Mouse (Mus musculus) left cerebral cortex, adult 2 months (tissue): Measurements from ENCODE around the gene Mcrip1. TPM values are rescaled to one million over a fixed set of nuclear protein-coding genes. Genes with fewer than 3 reads are reported as not detected.

Experiments
- DNase-seq, 2 experiments: peaks; one replicate each; pipeline ENCODE4 v3.0.0; 2021 to 2022; ENCODE audit warnings: low spot score in 2 of 2, mixed read lengths in 1 of 2; ENCODE audit errors: extremely low spot score in 1 of 2
- H3K27ac ChIP-seq: fragments of 200-600 bp; 2 replicates; pipeline ENCODE4 v1.8.1; 2022
- H3K4me3 ChIP-seq: fragments of 200-600 bp; 2 replicates; pipeline ENCODE4 v1.8.1; 2022
- CTCF ChIP-seq: fragments of 200-600 bp; IDR thresholded peaks from 2 replicates; pipeline ENCODE4 v1.8.1; 2022; ENCODE audit warnings: antibody characterized with exemption, mild to moderate bottlenecking, moderate library complexity
- intact Hi-C: fragments of 180-260 bp; cut with DNase I; formaldehyde crosslinking; loops from one replicate; pipeline ENCODE4 v1.15.1; 2025
- total RNA-seq, 2 experiments: library from RNA; stranded (reverse); gene quantifications; 2 replicates each; pipeline ENCODE4 v1.2.3; 2021

The Mcrip1 gene
- total RNA-seq, 2 experiments from 2014 or later: 68.3 to 83.2 TPM

DNA sequence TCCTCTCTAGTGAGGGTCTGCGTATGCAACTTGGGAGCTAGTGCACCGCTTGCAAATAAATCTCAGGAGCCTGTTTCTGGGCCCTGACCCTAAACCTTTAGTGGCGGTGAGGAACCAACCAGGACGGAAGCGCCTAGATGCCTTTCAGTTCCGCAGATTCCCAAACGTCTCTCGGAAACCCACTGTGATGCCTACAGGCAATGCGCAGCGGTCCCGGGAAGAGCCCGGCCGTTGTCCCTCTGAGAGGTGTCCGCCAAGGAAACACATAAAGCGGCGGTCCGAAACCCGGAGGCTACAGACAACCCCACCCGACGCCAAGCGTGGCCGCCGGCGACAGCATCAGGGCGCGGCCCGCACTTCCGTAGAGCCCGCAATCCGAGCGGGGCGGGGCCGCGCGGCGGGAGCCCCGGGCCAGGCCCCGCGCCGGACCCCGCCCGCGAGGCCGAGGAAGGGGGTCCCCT, 31.4 kb upstream of the Mcrip1 start:
- no peak for TF ChIP-seq CTCF
- Histone ChIP-seq H3K4me3 (peak overlapping the region; percentile 67), H3K27ac (peak overlapping the region; percentile 91)
- intact Hi-C loops: loop anchor here (2.0 kb wide), 1 partner anchor 64 kb away; no protein-coding TSS in a partner anchor
- DNase-seq: peak; percentile 45 to 47

DNA sequence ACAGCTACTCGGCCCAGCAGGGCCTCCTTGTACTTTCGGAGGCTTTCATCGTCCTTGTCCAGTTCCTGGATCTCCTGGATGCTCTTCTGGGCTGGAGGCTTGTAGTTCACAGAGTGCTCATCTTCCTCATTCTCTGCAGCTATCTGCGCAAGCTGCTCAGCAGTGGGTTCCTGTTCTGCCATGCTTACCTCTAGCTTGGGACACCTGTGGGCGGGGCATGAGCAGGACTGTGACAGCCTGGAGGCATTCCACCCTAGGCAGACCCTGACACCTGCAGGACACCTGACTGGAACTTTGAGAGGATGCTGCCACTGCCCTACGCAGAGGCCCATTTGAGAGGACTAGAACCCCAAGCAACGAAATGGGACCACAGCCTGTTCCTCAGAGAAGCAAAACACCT, 30.7 kb upstream of the Mcrip1 start:
- no peak for TF ChIP-seq CTCF
- no peak for DNase-seq
- intact Hi-C loops: loop anchor here (2.0 kb wide), 1 partner anchor 63 kb away; no protein-coding TSS in a partner anchor
- H3K27ac ChIP-seq: peak overlapping the region; percentile 91
- H3K4me3 ChIP-seq: peak overlapping the region; percentile 67

- peak; percentile 99 for TF ChIP-seq CTCF
- peak overlapping the region; percentile 91 for H3K27ac ChIP-seq
- intact Hi-C loops: loop anchor here (2.0 kb wide), 1 partner anchor 63 kb away; no protein-coding TSS in a partner anchor
- peak; percentile 76 to 81 for DNase-seq
- H3K4me3 ChIP-seq: peak overlapping the region; percentile 67
Observed at GRCm38 (mm10) chr11:120579316-120580107, 30.0 kb upstream of the Mcrip1 start.

DNA sequence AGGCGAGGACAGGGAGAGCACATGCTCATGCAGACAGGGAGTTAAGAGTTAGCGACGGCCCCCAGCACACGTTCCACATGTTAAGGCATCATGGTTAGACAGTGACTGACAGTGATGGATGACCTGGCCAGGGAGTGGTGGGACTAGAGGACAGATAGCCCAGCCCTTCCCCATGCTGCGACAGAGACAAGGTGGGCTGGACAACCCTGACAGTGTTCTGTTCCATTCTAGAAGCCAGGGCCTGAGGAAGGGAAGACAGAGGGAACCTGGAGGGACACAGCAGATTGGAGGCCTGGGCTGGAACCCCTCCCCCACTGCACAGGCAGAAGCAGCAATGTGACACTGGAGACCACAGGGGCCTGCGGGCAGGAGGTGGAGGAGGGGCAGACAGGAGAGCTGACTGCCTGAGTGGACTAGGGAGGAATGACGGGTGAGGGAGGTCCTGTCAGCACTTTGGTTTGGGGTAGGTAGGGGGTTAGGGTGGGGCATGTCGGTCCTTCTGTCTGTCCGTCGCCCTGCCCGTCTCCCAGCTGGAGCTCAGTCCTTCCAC, 29.2 kb upstream of the Mcrip1 start:
- intact Hi-C loops: no loop called here
- no peak for DNase-seq
- no peak for TF ChIP-seq CTCF
- Histone ChIP-seq H3K4me3 (no peak overlapping the region), H3K27ac (no peak overlapping the region)

DNA sequence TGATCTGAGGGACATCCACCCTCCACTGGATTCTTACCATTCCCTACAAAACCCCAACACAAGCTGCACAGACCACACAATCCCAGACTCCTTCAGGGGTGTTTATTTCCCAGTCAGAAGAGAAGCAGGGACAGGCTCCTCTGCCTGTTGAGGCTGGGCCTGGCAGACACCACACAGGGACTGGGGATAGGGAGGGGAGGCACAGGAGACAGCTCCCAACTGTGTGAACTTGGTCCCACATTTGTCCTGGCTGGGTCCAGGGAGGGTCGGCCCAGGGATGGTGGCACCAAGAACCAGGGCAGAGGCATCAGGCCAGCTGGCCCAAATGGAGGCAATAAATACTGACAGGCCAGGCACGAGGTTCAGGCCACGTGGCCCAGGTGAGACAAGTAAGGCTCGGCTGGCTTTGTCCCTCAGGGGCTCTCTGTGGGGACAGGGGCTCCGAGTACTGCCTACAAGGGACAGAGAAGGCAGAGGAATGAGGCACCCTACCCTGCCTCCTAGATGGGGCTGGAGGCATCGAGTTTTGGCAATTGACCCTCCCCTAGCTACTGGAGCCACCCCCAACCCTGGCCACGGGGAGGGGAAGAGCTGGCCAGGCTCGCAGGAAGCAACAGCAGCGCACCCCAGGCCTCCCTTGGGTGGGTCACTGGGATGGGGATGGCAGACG, 28.6 kb upstream of the Mcrip1 start:
- TF ChIP-seq CTCF: no peak
- no peak for DNase-seq
- Histone ChIP-seq H3K27ac (no peak overlapping the region), H3K4me3 (no peak overlapping the region)
- intact Hi-C loops: no loop called here

DNA sequence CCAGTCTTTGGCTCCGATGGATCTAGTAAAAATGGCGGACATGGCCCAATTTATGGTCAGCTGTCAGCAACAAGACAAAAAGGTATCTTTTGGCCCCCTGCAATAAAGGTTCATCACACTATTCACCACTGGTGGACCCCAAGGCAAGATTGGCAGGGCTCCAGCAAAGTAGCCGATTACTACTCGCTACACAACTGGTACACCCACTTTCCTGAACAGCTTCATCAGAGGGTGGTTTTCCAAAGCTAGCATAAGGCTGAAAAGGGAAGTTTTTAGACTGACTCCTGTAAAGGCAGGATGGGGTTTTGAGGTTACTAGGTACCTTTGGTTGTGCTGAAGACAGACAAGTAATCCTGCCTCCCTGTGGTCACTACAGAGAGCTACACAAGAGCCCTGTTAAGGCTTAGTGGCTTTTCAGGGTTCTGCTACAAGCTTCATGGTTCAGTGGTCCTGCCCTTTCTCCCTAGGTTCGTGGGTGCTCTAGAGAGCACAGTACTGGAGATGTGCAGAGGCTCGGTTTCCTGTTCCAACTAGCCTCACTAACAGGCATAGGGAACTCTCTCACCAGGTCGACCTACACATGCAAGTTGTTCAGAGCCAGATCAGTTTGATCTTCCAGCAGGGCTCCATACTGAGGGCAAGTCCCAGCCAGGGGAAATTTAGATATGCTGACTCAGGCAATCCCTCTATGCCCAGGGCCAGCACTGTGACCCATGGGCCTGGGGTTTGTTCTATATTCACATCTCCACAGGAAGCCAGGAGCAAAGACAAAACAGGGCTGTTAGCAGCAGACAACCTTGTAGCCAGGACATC, 27.9 kb upstream of the Mcrip1 start:
- TF ChIP-seq CTCF: peak; percentile 57
- intact Hi-C loops: loop anchor here (2.0 kb wide), 1 partner anchor 93 kb away; the partner anchor contains the start of gene Mrpl12
- no peak for DNase-seq
- no peak overlapping the region for H3K4me3 ChIP-seq
- no peak overlapping the region for H3K27ac ChIP-seq

- no peak for DNase-seq
- intact Hi-C loops: loop anchor here (2.0 kb wide), 1 partner anchor 92 kb away; the partner anchor contains the start of gene Mrpl12
- no peak for TF ChIP-seq CTCF
- Histone ChIP-seq H3K4me3 (no peak overlapping the region), H3K27ac (no peak overlapping the region)
Observed at GRCm38 (mm10) chr11:120576365-120576981, 26.9 kb upstream of the Mcrip1 start.

DNA sequence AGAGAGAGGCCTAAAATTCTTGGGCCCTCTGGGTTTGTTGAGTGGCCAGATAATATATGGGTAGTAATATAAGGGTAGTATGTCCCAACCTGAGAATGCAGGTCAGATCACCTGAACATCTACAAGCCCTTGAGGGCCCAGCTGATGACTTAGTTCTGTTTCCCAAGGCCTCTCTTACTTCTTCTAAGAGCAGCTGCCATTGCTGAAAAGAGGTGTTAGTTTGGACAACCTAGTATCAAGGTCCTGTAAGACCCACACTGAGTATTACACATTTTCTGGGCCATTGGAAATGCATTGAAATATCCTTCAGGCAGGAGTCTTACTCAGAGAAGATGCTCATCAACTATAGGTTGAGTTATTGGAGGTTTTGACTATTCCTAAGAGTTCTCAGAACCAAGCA, 26.4 kb upstream of the Mcrip1 start:
- no peak for TF ChIP-seq CTCF

DNA sequence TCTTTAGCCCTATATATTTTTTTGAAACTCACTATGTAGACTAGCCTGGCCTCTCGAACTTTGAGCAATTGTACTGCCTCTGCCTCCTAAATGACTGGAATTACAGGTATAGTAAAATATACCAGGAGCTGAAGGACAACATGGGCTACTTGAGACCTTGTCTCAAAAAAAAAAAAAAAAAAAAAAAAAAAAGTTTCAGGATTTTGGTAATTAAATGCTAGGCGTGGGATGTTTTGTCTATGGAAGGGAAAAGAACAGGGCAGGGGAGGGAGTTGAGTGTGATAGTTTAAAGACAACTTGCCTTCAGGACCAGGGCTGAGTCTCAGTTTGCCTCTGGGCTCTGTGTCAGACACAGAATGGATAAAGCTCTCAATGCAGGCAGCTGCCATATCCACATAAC, 25.5 kb upstream of the Mcrip1 start:
- DNase-seq: no peak
- no peak overlapping the region for H3K4me3 ChIP-seq
- TF ChIP-seq CTCF: no peak
- intact Hi-C loops: no loop called here
- H3K27ac ChIP-seq: no peak overlapping the region

More for the DNA sequence above, 26.4 kb upstream of the Mcrip1 start:
- Histone ChIP-seq H3K27ac (no peak overlapping the region), H3K4me3 (no peak overlapping the region)
- intact Hi-C loops: loop anchor here (2.0 kb wide), 1 partner anchor 91 kb away; the partner anchor contains the start of gene Mrpl12
- no peak for DNase-seq

DNA sequence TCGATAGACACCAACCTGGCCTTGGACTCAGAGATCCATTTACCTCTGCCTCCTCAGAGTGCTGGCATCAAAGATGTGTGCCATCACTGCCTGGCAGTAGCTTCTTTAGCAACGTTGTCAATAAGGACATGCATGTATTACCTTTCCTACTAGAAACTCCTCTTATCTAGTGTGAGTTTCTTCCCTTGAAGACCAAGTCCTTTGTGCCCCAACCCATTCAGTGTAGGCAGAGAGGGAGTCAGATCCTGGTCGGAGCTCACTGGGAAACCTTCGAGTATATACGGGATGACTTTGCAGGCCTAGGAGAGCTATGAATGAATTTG, 24.7 kb upstream of the Mcrip1 start:
- no peak overlapping the region for H3K27ac ChIP-seq
- H3K4me3 ChIP-seq: peak overlapping the region; percentile 84; the same call in 1 of the 2 replicates
- no peak for DNase-seq
- no peak for TF ChIP-seq CTCF
- intact Hi-C loops: no loop called here
